In genomic region chr14:121884150-121884797, GRCm38 (mm10) we compare ENCODE assay signal across 15 mouse cellular contexts. TPM values are rescaled to one million over a fixed set of nuclear protein-coding genes. Genes with fewer than 3 reads are reported as not detected.
DNase-seq lines count a peak whose midpoint lies in the region; ATAC-seq and TF ChIP-seq lines count a peak whose summit lies in the region.
"Had no signal": no experiment of that assay in that cellular context is flagged by ENCODE, and none has a peak within 500 bp of the region (broad histone marks: within the 10 kb centered on the region; RNA-seq: fewer than 3 reads in every experiment).

No protein-coding gene starts in this region.

- no peak for TF ChIP-seq POLR2A in kidney, adult 2 months (IDR thresholded peaks at IDR 0.05; ENCODE audit: low read depth, low read length)

- peaks cover 8% of the 10 kb centered on the region; the same call in 1 of the 2 replicates for H3K4me1 ChIP-seq in kidney, adult 2 months (ENCODE audit: control insufficient read depth, insufficient read depth, low read length)
- peaks cover 21% of the 10 kb centered on the region for H3K4me1 ChIP-seq in intestine, embryonic 15.5 days (replicated peaks)

- H3K9me3 ChIP-seq in intestine, embryonic 15.5 days = no peaks in the 10 kb centered on the region
- H3K9me3 ChIP-seq: stomach, embryonic 15.5 days had no signal

- H3K9ac ChIP-seq in intestine, embryonic 15.5 days = no peak overlapping the region
- H3K9ac ChIP-seq: stomach, embryonic 15.5 days had no signal

- no peak overlapping the region for H3K4me2 ChIP-seq in intestine, embryonic 15.5 days (replicated peaks)
- H3K4me2 ChIP-seq: stomach, embryonic 15.5 days had no signal

- peak; percentile 37 for DNase-seq in adrenal gland, postnatal 14 days
- DNase-seq in adrenal gland, postnatal 4 days (ENCODE audit: low spot score in 2 of 2) = no peak
- DNase-seq in kidney, adult 2 months = peak; percentile 59
- no peak for DNase-seq in kidney, adult 8-10 months
- peak; percentile 45 to 68 for DNase-seq in natural killer cell, adult 2 months (ENCODE audit: low spot score in 2 of 2)
- no peak for DNase-seq in frontal cortex, adult 2 months (ENCODE audit: extremely low spot score in 1 of 2, low spot score in 1 of 2)
- DNase-seq: cerebellum, postnatal 36 days had no signal

- WGBS in kidney, adult 2 months = 45% methylated on average over 6 of the region's 6 CpGs
- 30% methylated on average over 6 of the region's 6 CpGs for WGBS in intestine, embryonic 15.5 days

- no peaks in the 10 kb centered on the region for H3K27me3 ChIP-seq in kidney, adult 2 months (replicated peaks; ENCODE audit: control insufficient read depth, insufficient read depth, low read length)
- no peaks in the 10 kb centered on the region for H3K27me3 ChIP-seq in intestine, embryonic 15.5 days (replicated peaks)
- H3K27me3 ChIP-seq: stomach, embryonic 15.5 days had no signal

- H3K36me3 ChIP-seq in kidney, adult 2 months (ENCODE audit: control insufficient read depth, insufficient read depth, low read length) = no peaks in the 10 kb centered on the region
- 0 out of 2 replicates have a peak, but pooled peaks cover 4% of the 10 kb centered on the region for H3K36me3 ChIP-seq in intestine, embryonic 15.5 days
- H3K36me3 ChIP-seq: stomach, embryonic 15.5 days had no signal

- H3K4me3 ChIP-seq in kidney, adult 2 months (ENCODE audit: insufficient read depth, low read depth, low read length) = no peak overlapping the region
- no peak overlapping the region for H3K4me3 ChIP-seq in intestine, embryonic 15.5 days (replicated peaks)
- H3K4me3 ChIP-seq: stomach, embryonic 15.5 days had no signal

- ATAC-seq in intestine, embryonic 15.5 days = peak; percentile 69
- no peak for ATAC-seq in activated CD4-positive, CD25-positive, alpha-beta regulatory T cell, adult 4 months
- ATAC-seq: forebrain, embryonic 14.5 days; inflammation-experienced regulatory T-cells, adult 6 months had no signal

- no peak overlapping the region for H3K27ac ChIP-seq in kidney, adult 2 months (ENCODE audit: insufficient read depth, low read depth, low read length)
- H3K27ac ChIP-seq in intestine, embryonic 15.5 days = no peak overlapping the region
- H3K27ac ChIP-seq: macrophage; stomach, embryonic 15.5 days had no signal

- no peak for TF ChIP-seq CTCF in kidney, adult 2 months (conservative IDR thresholded peaks at IDR 0.05; ENCODE audit: insufficient read depth, insufficient read length, low read depth, low read length)

RNA-seq across cellular contexts. Expression of gene Ubac2, which starts 5.9 kb away (rescaled TPM):
- 30.3 and 34.4 TPM in 2 replicates for total RNA-seq in adrenal gland, postnatal 14 days (2021)
- 10 to 100 TPM; 33.5 to 33.9 TPM for total RNA-seq in adrenal gland, postnatal 4 days (2021)
- 69.3 and 71.6 TPM in 2 replicates for polyA plus RNA-seq in kidney, adult 2 months (2012; rRNA removed)
- polyA plus RNA-seq in intestine, embryonic 15.5 days (2015; fragmentation: Nextera tagmentation; extraction: Ambion mirVana) = 59.3 and 61.1 TPM in 2 replicates
- 41.4 and 43.0 TPM in 2 replicates for polyA plus RNA-seq in frontal cortex, adult 2 months (2012; rRNA removed)
- 10 to 100 TPM; 62.5 to 75.1 TPM for polyA plus RNA-seq in activated CD4-positive, CD25-positive, alpha-beta regulatory T cell, adult 4 months (2017; shearing (Covaris generic))

RNA-seq across cellular contexts. Expression of gene Gpr18, which starts 31.3 kb away (rescaled TPM):
- total RNA-seq in adrenal gland, postnatal 14 days (2021) = 0.67 and 5.2 TPM in 2 replicates
- under 1 TPM in 1 of 2 experiments, not detected in 1; 0.25 TPM for total RNA-seq in adrenal gland, postnatal 4 days (2021)
- 0.83 and 3.5 TPM in 2 replicates for polyA plus RNA-seq in kidney, adult 2 months (2012; rRNA removed)
- 0.29 and 0.34 TPM in 2 replicates for polyA plus RNA-seq in intestine, embryonic 15.5 days (2015; fragmentation: Nextera tagmentation; extraction: Ambion mirVana)
- 0.08 TPM in 2 replicates for polyA plus RNA-seq in frontal cortex, adult 2 months (2012; rRNA removed)
- polyA plus RNA-seq in activated CD4-positive, CD25-positive, alpha-beta regulatory T cell, adult 4 months (2017; shearing (Covaris generic)) = 10 to 100 TPM; 83.8 to 86.0 TPM
- total RNA-seq: left cerebral cortex, adult 18-20 months had no signal
- polyA plus RNA-seq: forebrain, embryonic 14.5 days; limb, embryonic 14.5 days had no signal

Comparison
In these comparisons a context has a peak if more than half of its experiments do, and no peak if none do; other contexts are left out.
1. DNase-seq: peak in adrenal gland, postnatal 14 days (single experiment), kidney, adult 2 months (single experiment) and natural killer cell, adult 2 months (2 of 2); none in adrenal gland, postnatal 4 days (0 of 2), kidney, adult 8-10 months (0 of 2) and frontal cortex, adult 2 months (0 of 2).
2. RNA of gene Gpr18, which starts 31.3 kb away (polyA plus RNA-seq): 83.8 to 86.0 TPM in activated CD4-positive, CD25-positive, alpha-beta regulatory T cell, adult 4 months; 0.83 to 3.5 TPM in kidney, adult 2 months, 0.29 to 0.34 TPM in intestine, embryonic 15.5 days and 0.08 TPM in frontal cortex, adult 2 months; every median in the first group is over 10 times any median in the second.